Mouse (Mus musculus) liver, adult 2 months (tissue): ENCODE data around the gene Nat8.
"Not testable (repeated sequence)": the region's sequence is repeated elsewhere in the genome, so short reads cannot be mapped to it uniquely, and the experiment has no call there.

Experiments used
- CTCF ChIP-seq: fragments of 200-500 bp; IDR thresholded peaks from 2 replicates; pipeline ENCODE4 v1.5.1; 2011; ENCODE audit warnings: low read depth, low read length, control low read depth
- POLR2A ChIP-seq: fragments of 200-500 bp; IDR thresholded peaks from 2 replicates; pipeline ENCODE4 v1.6.1; 2011; ENCODE audit warnings: low read length, control low read depth; ENCODE audit not compliant: insufficient read depth; ENCODE audit errors: extremely low read depth

GRCm38 (mm10) chr6:85810514-85810913, 21.4 kb downstream of the Nat8 start:
- not testable (repeated sequence) for TF ChIP-seq CTCF, POLR2A
